Mouse (Mus musculus) bone marrow, adult 2 months (tissue): ENCODE data around the gene Gnat1.

Experiments used
- CTCF ChIP-seq: fragments of 200-500 bp; IDR thresholded peaks from 2 replicates; pipeline ENCODE4 v1.5.1; 2011; ENCODE audit warnings: low read length, control low read depth; ENCODE audit not compliant: control insufficient read depth, insufficient read depth
- POLR2A ChIP-seq: fragments of 200-500 bp; IDR thresholded peaks from 2 replicates; pipeline ENCODE4 v1.6.1; 2011; ENCODE audit warnings: low read depth, mild to moderate bottlenecking, control low read depth, low read length, borderline replicate concordance; ENCODE audit not compliant: control insufficient read depth

DNA sequence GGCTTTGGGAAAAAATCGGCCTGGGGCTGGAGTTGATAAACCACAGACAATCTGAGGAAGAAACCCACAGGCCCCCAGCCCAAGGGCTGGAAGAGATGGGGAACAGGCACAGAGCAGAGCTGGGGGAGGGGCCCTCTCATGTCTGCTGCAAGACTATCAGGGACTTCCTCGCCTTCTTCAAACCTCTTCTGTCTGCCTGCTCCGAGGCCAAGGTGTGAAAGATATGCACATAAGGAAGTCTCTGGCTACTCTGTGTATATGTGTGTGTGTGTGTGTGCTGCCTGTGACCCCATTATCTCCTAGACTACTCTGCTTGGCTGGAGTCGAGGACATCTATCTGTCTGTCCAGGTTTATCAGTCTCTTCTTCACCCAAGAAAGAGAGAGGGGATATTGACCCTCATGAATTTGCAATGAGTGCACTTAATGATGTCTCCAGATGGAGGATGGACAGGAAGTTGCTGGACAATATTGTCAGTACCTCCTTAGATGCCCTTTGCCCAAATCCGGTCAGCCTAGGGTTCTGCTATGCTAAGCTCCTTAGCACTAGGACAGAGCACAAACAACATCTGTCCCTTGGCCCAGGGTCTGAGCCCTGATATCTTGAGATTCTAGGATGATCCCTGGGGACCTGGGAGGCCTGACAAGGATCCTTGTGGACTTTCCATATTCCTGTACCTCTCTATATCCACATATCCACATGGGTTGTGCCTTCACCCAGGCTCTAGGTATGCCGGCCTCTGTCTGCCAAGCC is 49.6 kb upstream of the Gnat1 start:
- no peak for TF ChIP-seq POLR2A
- no peak for TF ChIP-seq CTCF
